Mouse (Mus musculus) limb, embryonic 12.5 days (tissue): Measurements from ENCODE around the gene Adh6a. TPM values are rescaled to one million over a fixed set of nuclear protein-coding genes. Genes with fewer than 3 reads are reported as not detected.
"Not testable (repeated sequence)": the region's sequence is repeated elsewhere in the genome, so short reads cannot be mapped to it uniquely, and the experiment has no call there.

Source experiments
- ATAC-seq: fragments of 200-750 bp; cut with Nextera tagmentation; 2 replicates; pipeline ENCODE4 v1.8.0; 2017; ENCODE audit warnings: low read depth, moderate TSS enrichment; ENCODE audit not compliant: insufficient number of reproducible peaks, insufficient read depth, low FRiP score, low TSS enrichment
- H3K27ac ChIP-seq: fragments of 300-500 bp; sonication (generic); 2 replicates; pipeline ENCODE4 v1.5.1; 2016; ENCODE audit warnings: mild to moderate bottlenecking, moderate library complexity
- H3K27me3 ChIP-seq: fragments of 300-500 bp; sonication (generic); 2 replicates; pipeline ENCODE4 v1.6.1; 2016; ENCODE audit warnings: mild to moderate bottlenecking, moderate library complexity
- H3K36me3 ChIP-seq: fragments of 300-500 bp; sonication (generic); 2 replicates; pipeline ENCODE4 v1.6.1; 2016; ENCODE audit warnings: mild to moderate bottlenecking, moderate library complexity
- H3K4me1 ChIP-seq: fragments of 300-500 bp; sonication (generic); replicated peaks from 2 replicates; pipeline ENCODE4 v1.6.1; 2016
- H3K4me2 ChIP-seq: fragments of 300-500 bp; sonication (generic); 2 replicates; pipeline ENCODE4 v1.6.1; 2016; ENCODE audit warnings: mild to moderate bottlenecking, moderate library complexity
- H3K4me3 ChIP-seq: fragments of 300-500 bp; sonication (generic); replicated peaks from 2 replicates; pipeline ENCODE4 v1.5.1; 2016; ENCODE audit warnings: mild to moderate bottlenecking
- H3K9ac ChIP-seq: fragments of 300-500 bp; sonication (generic); replicated peaks from 2 replicates; pipeline ENCODE4 v1.6.1; 2016; ENCODE audit warnings: mild to moderate bottlenecking, moderate library complexity
- H3K9me3 ChIP-seq: fragments of 300-500 bp; sonication (generic); 2 replicates; pipeline ENCODE4 v1.6.1; 2016; ENCODE audit warnings: mild to moderate bottlenecking, moderate library complexity
- WGBS: fragments of 180-500 bp; shearing (Covaris S2); methylation state at CpG from one replicate; pipeline ENCODE4 v1.1.7; 2016; 5-methylcytosine and 5-hydroxymethylcytosine counted together
- polyA plus RNA-seq: library from polyadenylated mRNA; unstranded; fragments of >200 nt; fragmentation: Nextera tagmentation; extraction: Ambion mirVana; gene quantifications from 2 replicates; pipeline ENCODE4 v1.2.1, GENCODE M21; 2016

Adh6a gene
- polyA plus RNA-seq, 1 experiment from 2014 or later: not detected

GRCm38 (mm10) chr3:138369546-138369945 lies 56.5 kb downstream of the Adh6a start:
- no peak overlapping the region for H3K9ac ChIP-seq
- H3K4me2 ChIP-seq: no peak overlapping the region
- H3K4me3 ChIP-seq: no peak overlapping the region
- H3K27ac ChIP-seq: no peak overlapping the region
- H3K27me3 ChIP-seq: no peaks in the 10 kb centered on the region
- no peaks in the 10 kb centered on the region for H3K9me3 ChIP-seq
- no peaks in the 10 kb centered on the region for H3K4me1 ChIP-seq
- H3K36me3 ChIP-seq: no peaks in the 10 kb centered on the region
- 85% methylated on average over 1 of the region's 1 CpGs for WGBS
- no peak for ATAC-seq

GRCm38 (mm10) chr3:138370289-138370688 lies 57.2 kb downstream of the Adh6a start:
- not testable (repeated sequence) for H3K27me3 ChIP-seq, H3K9me3 ChIP-seq, H3K36me3 ChIP-seq, H3K4me1 ChIP-seq, H3K9ac ChIP-seq, H3K4me2 ChIP-seq, H3K4me3 ChIP-seq, H3K27ac ChIP-seq, ATAC-seq
- WGBS: 60% methylated on average over 4 of the region's 4 CpGs

GRCm38 (mm10) chr3:138373920-138374319 lies 60.8 kb downstream of the Adh6a start:
- Histone ChIP-seq H3K36me3 (no peaks in the 10 kb centered on the region), H3K27ac (no peak overlapping the region), H3K4me3 (no peak overlapping the region), H3K27me3 (no peaks in the 10 kb centered on the region), H3K9me3 (no peaks in the 10 kb centered on the region), H3K9ac (no peak overlapping the region), H3K4me1 (no peaks in the 10 kb centered on the region), H3K4me2 (no peak overlapping the region)
- WGBS: 86% methylated on average over 4 of the region's 4 CpGs
- no peak for ATAC-seq

- WGBS: 76% methylated on average over 2 of the region's 2 CpGs
- no peak overlapping the region for H3K27ac ChIP-seq
- no peaks in the 10 kb centered on the region for H3K27me3 ChIP-seq
- H3K9me3 ChIP-seq: no peaks in the 10 kb centered on the region
- H3K9ac ChIP-seq: no peak overlapping the region
- no peaks in the 10 kb centered on the region for H3K36me3 ChIP-seq
- no peak overlapping the region for H3K4me3 ChIP-seq
- H3K4me2 ChIP-seq: no peak overlapping the region
- no peak for ATAC-seq
- H3K4me1 ChIP-seq: no peaks in the 10 kb centered on the region
These were observed 62.1 kb downstream of the Adh6a start for GRCm38 (mm10) chr3:138375148-138375547.

Other genes starting within 250 kb of the Adh6a start
- 0.63 and 0.71 TPM in 2 replicates for gene 1110002E22Rik, start 248.2 kb upstream of the Adh6a start, polyA plus RNA-seq
- 0.19 TPM in 1 of 2 replicates, not detected in the other for gene Gm5105, start 245.9 kb upstream of the Adh6a start, polyA plus RNA-seq
- gene Trmt10a, start 169.8 kb upstream of the Adh6a start, polyA plus RNA-seq: 14.6 and 15.0 TPM in 2 replicates
- gene Mttp, start 168.3 kb upstream of the Adh6a start, polyA plus RNA-seq: 8.9 and 9.2 TPM in 2 replicates
- gene 4930579F01Rik, start 119.5 kb upstream of the Adh6a start, polyA plus RNA-seq: not detected in 2 replicates
- 0.10 and 0.20 TPM in 2 replicates for gene Adh7, start 95.5 kb upstream of the Adh6a start, polyA plus RNA-seq
- gene Adh1, start 52.3 kb upstream of the Adh6a start, polyA plus RNA-seq: 1.8 and 2.7 TPM in 2 replicates
- 0.54 and 0.60 TPM in 2 replicates for gene Adh6b, start 28.5 kb downstream of the Adh6a start, polyA plus RNA-seq
- gene Adh4, start 102.2 kb downstream of the Adh6a start, polyA plus RNA-seq: not detected in 2 replicates
- 207 and 222 TPM in 2 replicates for gene Adh5, start 129.8 kb downstream of the Adh6a start, polyA plus RNA-seq
- gene Metap1, start 176.2 kb downstream of the Adh6a start, polyA plus RNA-seq: 44.1 and 44.2 TPM in 2 replicates
- gene Eif4e, start 212.9 kb downstream of the Adh6a start, polyA plus RNA-seq: 380 and 391 TPM in 2 replicates